Mouse (Mus musculus): ENCODE results near the gene Qprt. TPM values are rescaled to one million over a fixed set of nuclear protein-coding genes. Genes with fewer than 3 reads are reported as not detected.

The Qprt gene
- polyA plus RNA-seq, 1 experiment: 0.25 TPM

- Histone ChIP-seq H3K4me1 (ENCODE audit: control insufficient read depth, insufficient read depth, low read length) (no peaks in the 10 kb centered on the region), H3K4me3 (ENCODE audit: insufficient read depth, low read length) (no peak overlapping the region), H3K27ac (ENCODE audit: insufficient read depth, low read length) (no peak overlapping the region)
- no peak for TF ChIP-seq POLR2A (IDR thresholded peaks at IDR 0.05; ENCODE audit: low read depth, low read length)
- TF ChIP-seq CTCF (IDR thresholded peaks at IDR 0.05; ENCODE audit: borderline replicate concordance, insufficient read depth, low read length): no peak
Measured at GRCm38 (mm10) chr7:127102148-127102547, 19.9 kb downstream of the Qprt start.

GRCm38 (mm10) chr7:127101451-127102016, 20.5 kb downstream of the Qprt start:
- TF ChIP-seq CTCF (IDR thresholded peaks at IDR 0.05; ENCODE audit: borderline replicate concordance, insufficient read depth, low read length) (no peak), POLR2A (IDR thresholded peaks at IDR 0.05; ENCODE audit: low read depth, low read length) (no peak)
- no peaks in the 10 kb centered on the region for H3K4me1 ChIP-seq (ENCODE audit: control insufficient read depth, insufficient read depth, low read length)

GRCm38 (mm10) chr7:127099528-127099927, 22.5 kb downstream of the Qprt start:
- TF ChIP-seq CTCF (IDR thresholded peaks at IDR 0.05; ENCODE audit: borderline replicate concordance, insufficient read depth, low read length) (no peak), POLR2A (IDR thresholded peaks at IDR 0.05; ENCODE audit: low read depth, low read length) (no peak)
- Histone ChIP-seq H3K4me3 (ENCODE audit: insufficient read depth, low read length) (no peak overlapping the region), H3K4me1 (ENCODE audit: control insufficient read depth, insufficient read depth, low read length) (no peaks in the 10 kb centered on the region), H3K27ac (ENCODE audit: insufficient read depth, low read length) (no peak overlapping the region)

More at GRCm38 (mm10) chr7:127101451-127102016, 20.5 kb downstream of the Qprt start:
- no peak overlapping the region for H3K27ac ChIP-seq (ENCODE audit: insufficient read depth, low read length)
- no peak overlapping the region for H3K4me3 ChIP-seq (ENCODE audit: insufficient read depth, low read length)

GRCm38 (mm10) chr7:127098950-127099349, 23.1 kb downstream of the Qprt start:
- H3K4me3 ChIP-seq (ENCODE audit: insufficient read depth, low read length): no peak overlapping the region
- no peak for TF ChIP-seq CTCF (IDR thresholded peaks at IDR 0.05; ENCODE audit: borderline replicate concordance, insufficient read depth, low read length)
- TF ChIP-seq POLR2A (IDR thresholded peaks at IDR 0.05; ENCODE audit: low read depth, low read length): no peak
- no peak overlapping the region for H3K27ac ChIP-seq (ENCODE audit: insufficient read depth, low read length)
- no peaks in the 10 kb centered on the region for H3K4me1 ChIP-seq (ENCODE audit: control insufficient read depth, insufficient read depth, low read length)

- no peak for TF ChIP-seq CTCF (IDR thresholded peaks at IDR 0.05; ENCODE audit: borderline replicate concordance, insufficient read depth, low read length)
- no peak for TF ChIP-seq POLR2A (IDR thresholded peaks at IDR 0.05; ENCODE audit: low read depth, low read length)
- Histone ChIP-seq H3K27ac (ENCODE audit: insufficient read depth, low read length) (no peak overlapping the region), H3K4me3 (ENCODE audit: insufficient read depth, low read length) (no peak overlapping the region), H3K4me1 (ENCODE audit: control insufficient read depth, insufficient read depth, low read length) (no peaks in the 10 kb centered on the region)
Measured at GRCm38 (mm10) chr7:127098521-127098920, 23.5 kb downstream of the Qprt start.

- no peaks in the 10 kb centered on the region for H3K4me1 ChIP-seq (ENCODE audit: control insufficient read depth, insufficient read depth, low read length)
- H3K4me3 ChIP-seq (ENCODE audit: insufficient read depth, low read length): no peak overlapping the region
- no peak for TF ChIP-seq POLR2A (IDR thresholded peaks at IDR 0.05; ENCODE audit: low read depth, low read length)
- no peak for TF ChIP-seq CTCF (IDR thresholded peaks at IDR 0.05; ENCODE audit: borderline replicate concordance, insufficient read depth, low read length)
- H3K27ac ChIP-seq (ENCODE audit: insufficient read depth, low read length): no peak overlapping the region
Measured at GRCm38 (mm10) chr7:127096456-127096855, 25.6 kb downstream of the Qprt start.

GRCm38 (mm10) chr7:127093914-127094313, 28.1 kb downstream of the Qprt start:
- Histone ChIP-seq H3K4me1 (ENCODE audit: control insufficient read depth, insufficient read depth, low read length) (no peaks in the 10 kb centered on the region), H3K4me3 (ENCODE audit: insufficient read depth, low read length) (no peak overlapping the region), H3K27ac (ENCODE audit: insufficient read depth, low read length) (no peak overlapping the region)
- no peak for TF ChIP-seq CTCF (IDR thresholded peaks at IDR 0.05; ENCODE audit: borderline replicate concordance, insufficient read depth, low read length)
- no peak for TF ChIP-seq POLR2A (IDR thresholded peaks at IDR 0.05; ENCODE audit: low read depth, low read length)

GRCm38 (mm10) chr7:127091114-127091896, 30.7 kb downstream of the Qprt start, which contains the start of gene AI467606:
Gene AI467606, plus strand, starts transcription at chr7:127091359.
- no peaks in the 10 kb centered on the region for H3K4me1 ChIP-seq (ENCODE audit: control insufficient read depth, insufficient read depth, low read length)
- H3K4me3 ChIP-seq (ENCODE audit: insufficient read depth, low read length): no peak within 1 kb of the TSS
- H3K27ac ChIP-seq (ENCODE audit: insufficient read depth, low read length): no peak within 1 kb of the TSS
- TF ChIP-seq CTCF (IDR thresholded peaks at IDR 0.05; ENCODE audit: borderline replicate concordance, insufficient read depth, low read length) (no peak), POLR2A (IDR thresholded peaks at IDR 0.05; ENCODE audit: low read depth, low read length) (no peak)

GRCm38 (mm10) chr7:127090154-127091113, 31.6 kb downstream of the Qprt start:
- no peaks in the 10 kb centered on the region for H3K4me1 ChIP-seq (ENCODE audit: control insufficient read depth, insufficient read depth, low read length)
- no peak overlapping the region for H3K4me3 ChIP-seq (ENCODE audit: insufficient read depth, low read length)
- no peak overlapping the region for H3K27ac ChIP-seq (ENCODE audit: insufficient read depth, low read length)
- TF ChIP-seq CTCF (IDR thresholded peaks at IDR 0.05; ENCODE audit: borderline replicate concordance, insufficient read depth, low read length) (no peak), POLR2A (IDR thresholded peaks at IDR 0.05; ENCODE audit: low read depth, low read length) (no peak)
